Mouse (Mus musculus): ENCODE data around the gene Med27.

DNA sequence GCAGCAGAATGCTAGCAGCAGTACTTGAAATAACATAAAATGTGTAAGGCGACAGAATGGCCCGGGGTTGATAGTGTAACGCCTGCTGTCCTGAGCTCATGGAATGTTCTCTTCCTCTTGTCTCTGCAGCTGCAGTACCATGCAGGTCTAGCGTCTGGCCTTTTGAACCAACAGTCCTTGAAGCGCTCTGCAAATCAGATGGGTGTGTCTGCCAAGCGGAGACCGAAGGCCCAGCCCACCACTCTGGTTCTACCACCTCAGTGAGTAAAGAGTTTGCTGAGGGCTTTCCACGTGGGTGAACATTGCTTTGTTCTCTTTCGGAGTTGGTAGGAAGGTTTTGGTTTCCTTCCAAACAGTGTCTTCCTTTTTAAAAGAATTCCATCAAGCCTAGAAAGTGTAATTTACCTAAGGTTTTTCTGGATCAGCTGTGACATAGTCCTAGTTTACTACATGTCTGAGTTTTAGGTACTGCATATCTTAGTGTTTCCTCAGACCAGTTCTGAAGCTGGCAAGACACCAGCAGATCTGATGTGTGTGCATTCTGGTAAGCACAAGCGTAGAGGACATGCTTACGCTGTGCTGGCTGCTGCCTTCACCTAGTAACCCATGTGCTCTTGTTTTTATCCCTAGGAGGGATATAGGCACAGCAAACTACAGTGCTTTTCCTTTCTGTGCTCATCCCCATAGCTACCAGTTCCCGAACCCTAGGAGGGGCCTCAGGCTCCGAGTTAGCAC is 66.8 kb downstream of the Med27 start:
- TF ChIP-seq POLR2A (IDR thresholded peaks at IDR 0.05; ENCODE audit: low read depth, low read length) (no peak), CTCF (IDR thresholded peaks at IDR 0.05; ENCODE audit: extremely low read depth, insufficient read length, insufficient replicate concordance, low read depth, low read length) (no peak)
